Mouse (Mus musculus) forelimb bud, embryonic 11.5 days (tissue): ENCODE results near the gene Wnk1.

ENCODE experiments used
- DNase-seq: peaks from one replicate; pipeline ENCODE4 v3.0.0-alpha.2; 2012; ENCODE audit warnings: low read depth, low spot score

The Wnk1 gene

DNA sequence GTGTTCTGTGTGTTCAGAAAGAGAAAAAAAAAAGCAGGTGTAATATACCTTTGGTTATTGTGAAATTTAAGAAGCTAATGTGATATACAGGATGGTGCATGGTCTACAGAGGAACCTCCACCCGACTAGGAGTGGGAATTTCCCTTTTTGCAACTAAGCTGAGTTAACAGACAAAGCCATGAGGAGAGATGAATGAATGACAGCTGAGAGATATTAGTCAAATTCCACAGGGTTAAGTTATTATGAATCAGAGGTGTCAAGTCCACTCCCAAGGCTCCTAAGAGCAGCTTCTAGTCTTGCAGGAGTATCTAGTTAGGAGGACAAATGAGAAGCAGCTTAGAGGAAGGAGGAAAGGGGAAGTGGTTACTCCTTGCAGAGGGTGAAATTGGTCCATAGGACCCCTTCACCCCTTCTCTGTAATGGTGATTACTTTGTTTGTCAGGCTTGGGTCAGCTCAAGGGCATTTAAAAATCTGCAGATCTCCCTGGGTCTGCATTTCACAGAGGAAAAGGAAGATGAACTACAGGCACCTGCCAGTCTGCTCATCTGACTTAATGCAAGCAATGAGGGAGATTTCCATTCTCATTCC, 4.3 kb upstream of the Wnk1 start:
- no peak for DNase-seq

DNA sequence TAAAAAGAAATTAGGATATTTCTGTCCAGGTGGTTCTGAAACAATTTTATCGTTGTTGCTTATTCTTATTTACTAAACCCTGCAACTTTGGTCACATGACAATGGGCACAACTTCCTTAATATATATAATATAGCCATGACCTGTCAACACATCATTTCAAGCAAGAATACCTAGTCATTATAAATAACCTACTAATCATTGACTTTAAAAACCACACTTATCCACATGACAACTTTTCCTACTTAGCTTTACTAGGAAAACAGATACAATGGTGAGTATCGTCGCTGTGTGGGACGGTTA, 2.0 kb upstream of the Wnk1 start:
- no peak for DNase-seq

DNA sequence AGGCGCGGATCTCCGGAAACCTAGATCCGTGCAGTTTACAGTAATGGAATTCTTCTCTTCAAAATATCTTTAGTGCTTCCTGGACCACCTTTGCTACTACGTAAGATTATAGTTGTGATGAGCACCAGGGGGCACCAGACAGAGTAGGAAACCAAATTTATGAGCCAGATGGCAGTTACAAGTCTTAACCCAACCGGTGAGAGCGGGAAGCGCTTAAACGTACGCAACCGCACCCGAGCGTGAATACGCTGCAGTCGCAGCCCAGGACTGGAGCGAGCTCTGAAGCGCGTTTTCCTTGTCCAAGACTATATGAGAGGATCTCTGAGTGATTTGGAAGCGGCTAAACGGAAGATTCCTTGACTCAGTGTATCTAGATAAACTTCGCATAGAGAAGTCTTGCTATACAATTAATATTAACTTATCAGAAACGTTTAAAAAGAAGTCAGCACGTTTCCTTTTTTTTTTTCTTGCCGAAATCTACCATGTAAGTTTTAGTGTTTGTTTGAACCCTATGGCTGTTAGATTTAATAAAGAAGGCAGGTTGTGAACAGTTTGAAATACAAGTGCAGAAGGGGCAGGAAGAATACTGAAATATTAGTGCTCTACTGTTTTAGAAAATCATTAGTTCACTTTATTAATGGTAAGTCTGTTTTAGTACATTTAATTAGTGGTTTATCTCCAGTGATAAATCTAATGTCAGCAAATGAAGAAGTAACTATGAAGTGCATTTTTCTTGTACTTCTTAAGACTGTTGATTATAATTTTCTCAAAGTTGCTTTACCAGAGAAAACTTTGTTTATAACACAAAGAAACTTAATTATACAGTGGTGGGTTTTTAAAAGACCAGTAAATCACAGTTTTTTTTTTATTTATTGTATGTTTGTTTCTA, 1.4 kb upstream of the Wnk1 start:
- peak; percentile 85 for DNase-seq

DNA sequence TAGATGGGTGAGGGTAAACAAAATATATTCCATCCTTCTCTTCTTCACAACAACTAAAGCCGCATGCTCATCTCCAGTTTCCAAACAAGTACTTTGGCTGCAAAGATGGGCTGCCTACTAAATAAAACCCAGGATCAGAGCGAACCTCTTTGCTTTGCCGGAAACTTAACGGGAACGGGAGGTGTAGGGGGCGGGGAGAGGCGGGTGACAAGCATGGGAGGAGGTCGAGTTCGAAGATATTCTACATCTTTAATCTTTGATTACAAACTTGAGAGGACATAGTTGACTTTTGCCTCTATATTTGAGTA, 738 bp upstream of the Wnk1 start:
- peak; percentile 26 for DNase-seq

DNA sequence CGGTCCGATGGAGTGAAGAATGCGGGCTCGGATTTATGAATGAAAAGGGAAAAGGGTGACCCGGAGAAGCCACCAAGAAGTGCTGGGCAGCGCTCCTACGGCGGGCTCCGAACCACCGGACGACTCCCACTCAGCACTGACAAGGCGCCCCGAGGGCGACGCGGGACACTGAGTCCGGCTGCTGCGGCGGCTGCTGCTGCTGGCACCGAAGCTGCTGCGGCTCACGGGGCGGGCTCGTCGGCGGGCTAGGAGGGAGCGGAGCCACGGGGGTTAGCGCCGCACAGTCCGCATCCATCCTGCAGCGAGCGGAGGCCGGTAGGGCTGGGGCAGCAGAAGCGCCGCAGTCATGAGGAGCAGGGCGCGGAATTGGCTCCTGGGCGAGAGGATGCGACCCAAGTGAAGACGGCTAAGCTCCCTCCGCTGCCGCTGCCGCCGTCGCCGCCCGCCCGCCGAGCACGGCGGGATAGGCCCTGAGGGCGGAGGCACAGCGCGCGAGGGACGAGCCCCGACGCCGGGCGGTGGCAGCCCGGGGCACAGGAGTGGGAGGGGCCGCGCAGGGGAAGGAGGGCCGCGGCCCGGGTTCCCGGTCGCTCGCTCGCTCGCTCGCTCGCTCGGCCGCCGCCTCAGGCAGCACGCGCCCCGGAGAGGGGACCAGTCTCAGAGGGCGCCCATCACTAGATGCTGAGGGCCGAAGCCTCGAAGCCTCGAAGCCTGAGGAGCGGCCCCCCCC, 671 bp downstream of the Wnk1 start:
- peak; percentile 30 for DNase-seq

DNA sequence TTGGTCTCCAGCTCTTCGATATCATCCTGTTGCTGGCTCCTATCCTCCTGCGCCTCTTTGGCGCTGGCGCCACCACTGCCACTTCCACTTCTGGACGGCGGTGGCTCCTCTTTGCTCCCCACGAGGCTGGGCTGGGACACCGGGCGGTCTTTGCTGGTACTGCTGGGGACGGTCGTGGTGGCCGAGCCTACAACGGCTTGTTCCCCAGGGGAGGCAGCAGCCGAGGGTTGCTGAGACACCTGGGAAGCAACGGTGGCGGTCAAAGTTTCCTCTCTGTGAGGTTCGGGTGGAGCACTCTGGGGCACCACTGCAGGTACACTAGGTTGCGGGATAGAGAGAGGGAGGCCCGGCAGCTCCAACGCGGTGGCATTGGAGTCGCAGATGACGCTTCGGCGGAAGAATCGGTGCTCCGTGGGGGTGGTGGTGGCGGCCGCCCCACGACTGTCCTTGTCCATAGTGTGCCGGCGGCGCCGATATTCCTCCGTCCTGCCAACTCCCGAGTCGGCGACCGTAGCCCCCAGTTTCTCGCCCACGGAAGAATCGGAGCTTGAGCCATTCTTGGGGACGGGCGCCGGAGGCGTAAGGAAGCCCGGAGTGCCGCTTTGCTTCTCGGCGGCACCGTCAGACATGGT, 1.4 kb downstream of the Wnk1 start:
- peak; percentile 48 for DNase-seq

DNA sequence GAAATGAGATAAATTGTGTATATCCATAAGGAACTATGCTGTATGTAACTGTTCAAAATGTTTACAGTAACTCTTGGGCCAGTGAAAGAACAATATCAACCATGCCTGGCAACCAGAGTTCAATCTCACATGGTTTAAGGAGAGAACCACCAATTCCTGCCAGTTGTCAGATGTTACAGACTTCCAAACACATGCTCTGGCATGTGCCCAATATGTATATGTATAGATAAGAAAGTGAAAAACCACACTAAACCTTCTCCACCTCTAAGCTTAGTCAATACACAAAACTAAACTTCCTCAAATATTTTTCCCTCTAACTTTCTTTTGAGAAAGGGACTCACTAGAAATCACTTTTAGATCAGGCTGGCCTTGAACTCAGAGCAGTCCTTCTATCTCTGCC, 13.9 kb downstream of the Wnk1 start:
- DNase-seq: no peak

DNA sequence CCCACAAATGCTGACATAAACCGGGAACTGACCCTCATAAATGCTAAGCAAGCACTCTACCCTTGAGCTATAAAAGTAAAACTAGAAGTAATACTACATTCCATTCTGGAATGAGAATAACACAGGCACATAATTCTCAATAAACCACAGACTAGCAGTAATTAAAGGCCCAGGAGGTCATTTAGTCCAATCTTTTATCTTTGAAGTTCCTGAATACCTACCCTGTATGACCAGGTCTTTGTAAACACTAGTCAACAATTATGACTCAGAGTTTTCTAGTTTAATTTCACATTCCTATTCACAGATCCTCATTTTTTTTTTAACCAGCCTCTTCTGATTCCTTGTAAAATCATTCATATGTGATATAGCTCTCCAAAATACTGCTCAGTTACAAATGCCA, 14.7 kb downstream of the Wnk1 start:
- DNase-seq: no peak

DNA sequence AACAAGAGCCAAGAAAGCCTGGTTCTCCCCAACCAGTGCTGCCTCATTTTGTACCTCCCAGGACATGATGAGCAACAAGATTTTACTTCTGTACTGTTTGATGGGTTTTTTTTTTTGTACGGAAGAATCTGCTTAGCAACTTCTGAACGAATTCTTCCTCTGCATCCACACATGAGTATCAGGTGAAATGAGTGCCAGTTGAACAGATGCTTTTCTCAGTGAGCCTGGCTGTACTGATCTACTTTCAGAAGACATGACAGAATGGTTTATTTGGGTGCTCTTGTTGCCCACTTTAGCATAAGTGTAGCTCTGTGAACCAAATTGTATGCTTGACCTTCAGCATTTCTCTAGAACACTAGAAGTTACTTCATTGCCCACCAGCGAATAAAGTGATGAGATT, 16.4 kb downstream of the Wnk1 start:
- no peak for DNase-seq

DNA sequence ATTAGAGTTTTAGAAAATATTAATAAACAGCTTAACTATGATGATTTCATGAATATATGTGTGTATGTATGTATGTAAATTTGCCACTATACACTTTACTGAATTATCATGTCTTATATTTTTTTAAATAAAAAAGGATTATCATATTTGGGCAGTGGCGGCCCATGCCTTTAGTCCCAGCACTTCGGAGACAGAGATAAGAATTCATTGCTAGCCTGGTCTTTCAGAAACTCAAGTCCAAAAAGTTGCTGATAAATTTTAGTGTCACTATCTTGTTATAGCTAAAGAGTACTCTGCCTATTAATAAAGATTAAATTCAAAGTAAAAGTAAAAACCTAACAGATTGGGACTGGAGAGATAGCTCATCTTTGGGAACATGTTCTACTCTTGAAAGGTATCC, 18.8 kb downstream of the Wnk1 start:
- no peak for DNase-seq

DNA sequence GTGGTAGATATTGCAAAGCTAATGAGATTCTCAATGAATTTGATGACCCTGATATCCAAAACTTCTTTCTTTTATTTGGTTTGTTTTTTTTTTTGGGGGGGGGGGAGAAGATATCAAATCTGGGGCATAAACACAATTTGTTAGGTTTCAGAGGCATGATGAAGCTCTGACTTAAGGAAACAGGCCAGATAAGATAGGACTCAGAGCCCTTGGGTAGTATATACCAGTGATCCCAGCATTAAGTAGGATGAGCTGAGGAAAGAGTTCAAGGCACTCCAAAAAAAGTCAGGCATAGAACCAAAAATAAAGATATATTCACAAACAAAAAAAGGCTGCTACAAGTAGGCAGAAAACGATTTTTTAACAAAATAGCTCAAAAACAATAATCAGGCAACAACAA, 25.3 kb downstream of the Wnk1 start:
- no peak for DNase-seq

DNA sequence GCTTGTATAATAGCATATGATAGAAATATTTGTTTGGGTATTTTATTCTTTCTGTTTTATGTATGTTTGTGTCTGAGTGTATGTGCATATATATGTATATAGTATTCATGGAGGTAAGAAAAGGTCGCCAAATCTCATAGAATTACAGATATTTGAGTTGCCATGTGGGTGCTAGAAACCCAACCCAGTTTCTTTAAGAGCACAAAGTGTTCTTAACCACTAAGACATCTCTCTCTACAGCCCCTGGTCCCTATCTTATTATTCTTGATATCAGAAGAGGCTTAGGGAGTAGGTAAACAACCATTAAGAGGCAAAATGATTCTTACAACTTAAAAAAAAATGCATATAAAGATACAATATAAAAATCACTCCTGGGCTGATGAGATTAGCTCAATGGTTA, 27.0 kb downstream of the Wnk1 start:
- no peak for DNase-seq

DNA sequence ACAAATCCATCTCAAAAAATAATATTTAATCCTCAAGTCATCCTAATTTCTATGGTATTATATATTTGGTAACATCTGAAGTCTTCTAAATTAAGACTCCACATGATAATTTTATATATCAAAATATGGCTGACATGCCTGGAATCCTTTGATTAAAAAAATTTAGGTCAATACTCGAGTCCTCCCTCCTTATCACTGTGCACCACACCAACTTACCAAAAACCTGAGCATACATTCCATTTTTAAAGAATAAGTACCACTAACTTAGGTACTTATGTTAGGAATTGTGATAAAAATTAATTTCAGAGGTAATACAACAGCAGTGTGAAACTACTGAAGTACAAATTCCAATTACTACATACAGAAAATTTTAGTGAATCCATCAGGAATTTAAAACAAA, 27.5 kb downstream of the Wnk1 start:
- no peak for DNase-seq

DNA sequence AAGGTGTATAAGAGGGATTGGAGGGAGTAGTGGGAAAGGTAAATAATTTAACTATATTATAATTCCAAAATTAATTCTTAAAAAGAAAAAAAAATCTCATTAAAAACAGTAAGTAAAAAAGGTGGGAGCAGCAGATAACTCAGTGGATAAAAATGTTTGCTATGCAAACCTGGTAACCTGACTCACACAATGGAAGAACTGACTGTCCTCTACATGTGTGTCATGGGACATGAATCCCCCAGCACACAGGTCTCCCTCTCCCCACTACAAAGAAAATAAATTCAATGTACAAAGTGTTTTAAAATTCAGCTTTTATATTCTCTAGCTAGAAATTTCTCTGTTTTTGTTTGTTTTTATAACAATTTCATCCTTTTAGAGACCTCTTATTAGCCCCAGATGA, 27.9 kb downstream of the Wnk1 start:
- DNase-seq: no peak

DNA sequence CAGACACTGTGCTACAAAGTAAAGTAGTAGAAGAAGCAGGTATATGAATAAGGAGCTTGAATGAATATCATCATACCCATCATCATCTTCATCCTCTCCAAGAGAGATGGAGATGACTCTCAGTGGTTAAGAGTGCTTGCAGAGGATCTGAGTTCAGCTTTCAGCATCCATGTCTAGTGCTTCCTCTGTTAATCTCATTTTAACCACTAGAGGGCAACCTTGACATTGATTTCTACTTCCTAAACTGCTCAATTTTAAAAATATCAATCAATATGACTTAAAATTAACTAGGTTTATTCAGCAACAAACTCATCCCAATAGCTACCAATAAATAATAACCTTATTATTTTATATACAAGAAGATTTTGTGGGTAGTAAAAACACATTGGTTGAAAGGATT, 36.8 kb downstream of the Wnk1 start:
- DNase-seq: peak; percentile 50

DNA sequence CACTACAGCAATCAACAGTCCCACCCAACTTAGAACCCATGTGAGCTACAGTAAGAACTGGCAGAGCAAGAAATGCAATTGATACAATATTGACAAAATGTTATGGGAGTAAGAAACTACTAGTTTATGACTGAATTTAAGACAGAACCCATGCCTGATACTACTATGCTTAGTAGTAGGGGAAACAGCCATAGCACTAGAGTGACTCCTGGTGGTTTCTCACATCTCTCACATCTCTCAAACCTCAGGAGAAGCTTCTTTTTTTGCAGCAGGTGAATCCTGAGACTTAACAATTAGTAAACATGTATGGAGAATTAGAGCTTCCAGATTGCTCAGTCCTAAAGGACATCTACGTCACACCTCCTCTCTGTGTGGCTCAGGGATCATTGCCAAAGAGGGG, 42.0 kb downstream of the Wnk1 start:
- no peak for DNase-seq

DNA sequence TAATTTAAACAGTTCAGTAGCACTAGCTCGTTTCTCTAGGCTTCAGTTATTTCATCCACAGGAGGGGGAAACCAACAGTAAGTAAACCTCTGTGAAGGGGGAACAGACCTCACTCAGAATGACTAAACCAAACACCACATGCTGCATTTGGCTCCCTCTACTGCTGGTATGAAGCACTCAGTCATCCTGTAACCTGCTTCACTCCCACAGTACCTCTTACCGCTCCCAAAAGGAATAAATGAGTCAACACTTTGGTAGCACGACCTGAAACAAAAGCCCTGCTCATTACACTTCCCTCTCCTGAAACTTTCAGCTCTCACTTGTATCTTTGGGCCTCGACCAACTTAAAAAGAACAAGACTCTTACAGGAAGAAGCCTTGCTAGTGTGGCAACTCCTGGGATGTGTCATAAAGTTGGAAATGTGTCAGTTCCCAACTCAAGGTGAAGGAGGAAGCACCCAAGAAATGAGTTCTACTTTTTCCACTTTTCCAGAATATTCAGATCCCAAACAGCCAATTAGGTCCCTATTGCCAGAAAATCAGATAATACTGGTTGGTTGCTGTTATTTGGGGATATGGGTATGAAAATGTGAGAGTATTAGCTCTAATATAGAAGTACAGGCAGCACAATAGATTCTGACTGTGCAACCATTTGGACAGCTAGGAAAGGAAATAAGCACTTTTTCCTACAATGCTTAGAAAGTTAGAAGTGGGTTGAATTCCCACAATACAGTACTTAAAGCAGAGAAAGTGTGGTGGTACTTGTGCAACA, 114.1 kb downstream of the Wnk1 start:
- peak; percentile 21 for DNase-seq

DNA sequence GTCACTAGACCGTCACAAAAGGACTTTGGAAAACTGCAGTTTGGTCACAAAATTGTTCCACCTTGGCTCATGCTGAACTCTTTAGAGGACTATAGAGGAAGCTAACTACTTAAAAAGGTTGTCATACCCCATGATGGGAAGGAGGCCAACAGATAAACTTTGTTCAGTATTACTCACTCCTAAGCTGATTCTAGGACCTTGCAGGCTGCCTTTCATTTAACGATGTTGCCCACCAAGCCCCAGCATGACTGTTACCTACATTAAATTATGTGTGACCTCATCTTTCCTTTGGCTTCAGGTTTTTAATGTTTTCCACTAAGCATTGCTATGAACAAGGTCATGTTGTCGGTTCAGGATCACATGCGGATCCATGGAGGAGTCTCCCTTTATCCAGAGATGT, 115.9 kb downstream of the Wnk1 start:
- no peak for DNase-seq

DNA sequence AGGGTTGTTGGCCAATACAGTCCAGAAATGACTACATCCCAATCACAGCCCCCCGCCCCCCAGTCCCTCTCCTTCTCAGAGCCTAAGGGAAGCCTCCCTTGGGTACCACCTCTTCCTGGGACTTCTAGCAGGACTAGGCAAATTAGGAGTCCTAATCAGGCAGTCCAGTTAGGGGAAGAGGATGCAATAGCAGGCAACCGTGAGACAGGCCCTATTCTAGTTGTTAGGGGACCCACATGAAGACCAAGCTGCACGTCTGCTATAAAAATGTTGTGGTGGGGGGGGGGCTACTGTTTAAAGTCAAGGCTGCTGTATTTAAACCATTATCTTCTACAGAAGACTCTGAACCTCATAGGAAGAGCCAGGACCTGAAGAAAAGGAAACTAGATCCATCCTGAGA, 116.3 kb downstream of the Wnk1 start:
- no peak for DNase-seq

DNA sequence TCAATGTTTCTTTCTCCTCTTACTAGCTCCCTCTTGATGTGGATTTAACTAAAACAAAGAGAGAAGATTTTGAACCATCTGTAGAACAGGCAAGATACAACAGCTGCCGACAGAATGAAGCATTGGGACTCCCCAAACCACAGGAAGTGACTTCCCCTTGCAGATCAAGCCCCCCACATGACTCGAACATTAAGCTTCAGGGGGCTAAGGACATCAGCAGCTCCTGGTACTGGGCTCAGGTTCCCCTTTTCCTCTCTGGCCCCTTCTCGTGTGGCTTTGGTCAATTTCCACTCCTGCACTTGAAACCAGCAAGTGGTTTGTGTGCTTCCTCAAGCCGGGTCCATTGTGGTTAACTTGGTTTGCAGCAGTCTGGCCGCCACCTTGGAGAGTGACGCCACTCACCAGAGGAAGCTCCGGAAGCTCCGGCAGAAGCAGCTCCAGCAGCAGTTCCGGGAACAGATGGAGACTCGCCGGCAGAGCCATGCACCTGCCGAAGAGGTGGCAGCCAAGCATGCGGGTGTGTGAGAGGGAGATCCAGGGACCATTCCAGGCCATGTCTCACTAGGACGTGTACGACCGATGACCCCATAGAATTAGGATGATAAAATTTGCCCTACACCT, 119.8 kb downstream of the Wnk1 start:
- no peak for DNase-seq

DNA sequence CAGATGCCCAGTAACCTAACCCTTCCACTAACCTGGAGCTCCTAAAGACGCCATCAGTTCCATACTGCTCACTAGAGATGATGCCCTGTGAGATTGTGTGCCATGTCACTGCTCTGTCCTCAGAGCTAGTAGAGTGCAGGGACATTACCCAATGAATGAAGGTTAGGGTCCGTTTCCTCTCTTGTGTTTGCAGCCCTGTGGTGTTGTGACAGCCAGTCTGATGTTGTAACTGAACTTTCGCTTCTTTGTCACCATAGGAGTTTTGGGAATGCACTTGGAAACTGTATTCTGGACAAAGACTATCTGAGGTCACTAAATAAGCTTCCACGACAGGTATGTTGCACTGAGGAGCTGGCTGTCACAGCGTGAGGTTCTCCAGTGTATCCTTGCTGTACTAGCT, 122.8 kb downstream of the Wnk1 start:
- DNase-seq: no peak

DNA sequence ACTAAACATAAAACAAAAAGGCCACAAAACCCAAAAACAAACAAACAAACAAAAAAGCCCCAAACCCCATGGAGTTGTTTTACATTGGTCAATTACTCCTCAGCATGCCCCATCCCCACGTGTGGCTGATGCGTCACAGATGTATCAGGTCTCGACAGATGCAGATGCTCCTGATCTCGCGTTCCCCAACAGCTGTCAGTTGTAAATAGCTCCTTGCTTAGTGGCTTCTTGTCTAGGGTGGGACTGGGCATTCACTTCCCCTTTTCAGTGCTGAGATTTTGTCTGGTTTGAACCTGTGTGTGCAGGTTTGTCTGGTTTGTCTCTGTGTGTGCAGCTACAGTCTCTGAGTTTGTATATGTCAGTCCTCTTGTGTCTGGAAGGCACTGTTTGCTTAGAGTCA, 126.4 kb downstream of the Wnk1 start:
- DNase-seq: no peak
